Mouse (Mus musculus) naive thymus-derived CD4-positive, alpha-beta T cell, adult 2 months (primary cell): ENCODE data around the gene St8sia1.
"Not testable (repeated sequence)": the region's sequence is repeated elsewhere in the genome, so short reads cannot be mapped to it uniquely, and the experiment has no call there.

Experiments
- DNase-seq: peaks from one replicate; pipeline ENCODE4 v3.0.0-alpha.2; 2011; ENCODE audit warnings: low read depth

St8sia1 gene

GRCm38 (mm10) chr6:142964076-142964530 lies at the start of gene St8sia1:
St8sia1 (minus strand) TSS chr6:142964452.
- peak; percentile 65 for DNase-seq

- DNase-seq = no peak
These were observed 48.4 kb upstream of the St8sia1 start for GRCm38 (mm10) chr6:143012513-143013215.

GRCm38 (mm10) chr6:143008865-143009264 lies 44.6 kb upstream of the St8sia1 start:
- no peak for DNase-seq

- not testable (repeated sequence) for DNase-seq
These were observed 41.0 kb upstream of the St8sia1 start for GRCm38 (mm10) chr6:143005209-143005608.

- DNase-seq = no peak
These were observed 40.5 kb upstream of the St8sia1 start for GRCm38 (mm10) chr6:143004801-143005200.

GRCm38 (mm10) chr6:142998221-142998999 lies 34.2 kb upstream of the St8sia1 start:
- no peak for DNase-seq

- no peak for DNase-seq
These were observed 32.6 kb upstream of the St8sia1 start for GRCm38 (mm10) chr6:142996887-142997286.

- DNase-seq = no peak
These were observed 31.3 kb upstream of the St8sia1 start for GRCm38 (mm10) chr6:142995567-142995966.

GRCm38 (mm10) chr6:142994821-142995220 lies 30.6 kb upstream of the St8sia1 start:
- DNase-seq = no peak

- DNase-seq = no peak
These were observed 29.8 kb upstream of the St8sia1 start for GRCm38 (mm10) chr6:142993705-142994698.

GRCm38 (mm10) chr6:142992971-142993370 lies 28.7 kb upstream of the St8sia1 start:
- DNase-seq = no peak

GRCm38 (mm10) chr6:142992099-142992498 lies 27.8 kb upstream of the St8sia1 start:
- DNase-seq = no peak

GRCm38 (mm10) chr6:142991391-142992059 lies 27.3 kb upstream of the St8sia1 start:
- no peak for DNase-seq

GRCm38 (mm10) chr6:142990516-142990915 lies 26.3 kb upstream of the St8sia1 start:
- DNase-seq = no peak

GRCm38 (mm10) chr6:142989495-142989894 lies 25.2 kb upstream of the St8sia1 start:
- peak; percentile 34 for DNase-seq

GRCm38 (mm10) chr6:142988753-142989152 lies 24.5 kb upstream of the St8sia1 start:
- peak; percentile 84 for DNase-seq

GRCm38 (mm10) chr6:142988231-142988630 lies 24.0 kb upstream of the St8sia1 start:
- no peak for DNase-seq

- DNase-seq = no peak
These were observed 23.4 kb upstream of the St8sia1 start for GRCm38 (mm10) chr6:142987616-142988015.

- DNase-seq = not testable (repeated sequence)
These were observed 22.5 kb upstream of the St8sia1 start for GRCm38 (mm10) chr6:142986706-142987105.

- DNase-seq = not testable (repeated sequence)
These were observed 21.4 kb upstream of the St8sia1 start for GRCm38 (mm10) chr6:142985561-142986238.
